Mouse (Mus musculus): ENCODE data around the gene Spata9.

The Spata9 gene

GRCm38 (mm10) chr13:75992169-75993028, 25.4 kb downstream of the Spata9 start:
- in situ Hi-C loops (cut with MseI, MboI) = no loop called here

GRCm38 (mm10) chr13:76003272-76003671, 36.3 kb downstream of the Spata9 start:
- in situ Hi-C loops (cut with MseI, MboI) = no loop called here

DNA sequence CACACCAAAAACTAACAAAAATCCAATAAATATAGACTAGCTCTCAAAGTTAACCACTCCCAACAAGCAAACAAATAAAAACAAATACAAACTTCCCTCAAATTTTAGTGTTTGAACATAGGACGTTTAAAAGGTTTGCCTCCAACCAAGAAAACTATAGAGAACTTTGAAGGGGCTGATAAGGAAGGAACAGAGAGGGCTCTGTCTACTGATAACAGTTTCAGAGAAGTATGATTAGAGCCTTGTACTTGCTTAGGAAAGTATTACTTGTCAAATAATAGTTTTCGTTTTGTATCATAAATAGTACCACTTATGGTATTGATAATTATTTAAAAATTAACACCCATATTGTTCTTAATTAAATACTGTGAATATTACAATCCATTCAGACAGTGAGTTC, 47.6 kb downstream of the Spata9 start:
- in situ Hi-C loops (cut with MseI, MboI) = no loop called here

GRCm38 (mm10) chr13:76017465-76017864, 50.5 kb downstream of the Spata9 start:
- in situ Hi-C loops (cut with MseI, MboI) = no loop called here

DNA sequence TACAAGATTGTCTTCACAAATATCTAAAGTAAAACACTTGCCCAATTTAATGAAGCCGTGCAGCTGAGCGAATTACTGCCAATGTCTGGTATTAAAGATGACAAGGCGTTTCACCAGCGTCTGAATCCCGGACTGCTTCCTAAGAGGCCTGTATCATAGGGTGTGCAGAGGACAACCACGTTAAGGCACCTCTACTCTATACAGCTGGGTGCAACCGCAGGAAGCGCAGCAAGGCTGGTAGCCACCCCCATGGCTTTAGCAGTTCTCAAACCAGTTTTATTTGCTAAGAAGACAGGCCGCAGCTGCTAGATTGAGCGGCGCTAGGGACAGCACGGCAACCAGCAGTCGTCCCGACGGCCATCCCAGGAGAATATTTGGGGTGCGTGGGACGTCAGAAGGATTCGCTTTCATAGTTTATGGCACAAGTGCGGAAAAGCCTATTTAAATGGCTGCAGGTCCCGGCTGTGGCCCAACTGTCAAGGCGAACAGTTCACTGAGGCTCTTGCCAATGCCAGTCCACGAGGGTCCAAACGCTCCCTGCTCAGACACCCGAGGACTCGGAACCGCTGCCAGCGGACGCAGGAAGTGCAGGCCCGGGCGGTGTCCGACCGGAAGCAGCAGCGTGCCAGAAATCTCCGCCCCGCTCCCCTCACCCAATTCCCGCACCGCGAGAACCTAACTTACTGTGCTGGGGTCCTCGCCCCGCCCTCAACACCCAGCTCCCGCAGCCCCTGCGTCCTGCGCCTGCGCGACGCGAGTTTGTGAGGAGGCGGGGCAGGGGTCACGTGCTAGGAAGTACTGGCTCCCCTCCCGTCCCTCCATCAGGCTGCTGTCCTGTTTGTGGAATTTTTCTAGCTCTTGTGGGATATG, 51.3 kb downstream of the Spata9 start, which contains the start of gene Rfesd:
Gene Rfesd, minus strand, starts transcription at position 746 of the 870 bp plus-strand sequence.
- in situ Hi-C loops (cut with MseI, MboI) = no loop called here

- in situ Hi-C loops (cut with MseI, MboI) = no loop called here
These were observed 52.0 kb downstream of the Spata9 start for GRCm38 (mm10) chr13:76018844-76019400.

DNA sequence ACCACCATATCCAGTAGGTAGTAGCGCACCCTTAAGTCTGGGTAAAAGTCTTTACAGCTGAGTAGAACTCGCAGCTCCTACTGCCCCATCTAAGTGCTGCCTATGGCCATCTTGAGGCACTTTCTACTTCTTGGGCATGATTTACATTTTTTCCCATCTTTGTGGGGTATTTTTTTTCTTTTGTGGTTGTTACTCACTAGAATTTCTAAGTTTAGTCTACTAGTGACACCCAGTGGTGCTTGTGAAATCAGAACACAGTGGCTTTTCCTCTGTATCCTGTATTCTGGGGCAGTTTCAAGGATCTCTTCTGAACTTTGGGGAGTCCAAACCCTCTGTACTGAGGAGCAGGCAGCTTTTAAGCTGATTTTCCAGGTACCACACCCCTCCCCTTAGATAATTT, 54.8 kb downstream of the Spata9 start:
- in situ Hi-C loops (cut with MseI, MboI) = no loop called here

- in situ Hi-C loops (cut with MseI, MboI) = no loop called here
These were observed 57.6 kb downstream of the Spata9 start for GRCm38 (mm10) chr13:76024588-76024987.

DNA sequence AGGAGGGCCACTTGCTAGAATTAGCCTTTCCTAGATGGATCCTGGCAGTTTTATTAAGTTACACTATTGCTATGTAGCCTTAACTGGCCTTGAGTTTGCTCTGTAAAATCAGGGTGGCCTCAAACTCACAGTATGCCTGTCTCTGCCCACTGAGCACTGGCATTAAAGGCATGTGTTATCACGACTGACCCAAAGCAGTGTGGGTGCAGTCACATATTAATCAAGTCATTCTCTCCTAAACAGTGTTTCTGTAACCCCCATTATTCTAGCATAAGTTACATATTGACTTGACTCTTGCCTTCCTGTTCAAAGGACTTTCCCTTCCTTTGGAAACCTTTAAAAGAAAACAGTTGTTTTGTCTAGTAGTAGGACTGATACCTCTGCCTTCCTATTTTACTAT, 75.5 kb downstream of the Spata9 start:
- in situ Hi-C loops (cut with MseI, MboI) = no loop called here

- in situ Hi-C loops (cut with MseI, MboI) = no loop called here
These were observed 78.0 kb downstream of the Spata9 start for GRCm38 (mm10) chr13:76044971-76045370.

Measured in mouse trophoblast stem cell (cell line).